Mouse (Mus musculus) right cerebral cortex, adult 2 months (tissue): ENCODE results near the gene Olfr1220.

ENCODE experiments used
- DNase-seq, 2 experiments: peaks; one replicate each; pipeline ENCODE4 v3.0.0; 2021 to 2022; ENCODE audit warnings: low spot score in 2 of 2

Olfr1220 gene

DNA sequence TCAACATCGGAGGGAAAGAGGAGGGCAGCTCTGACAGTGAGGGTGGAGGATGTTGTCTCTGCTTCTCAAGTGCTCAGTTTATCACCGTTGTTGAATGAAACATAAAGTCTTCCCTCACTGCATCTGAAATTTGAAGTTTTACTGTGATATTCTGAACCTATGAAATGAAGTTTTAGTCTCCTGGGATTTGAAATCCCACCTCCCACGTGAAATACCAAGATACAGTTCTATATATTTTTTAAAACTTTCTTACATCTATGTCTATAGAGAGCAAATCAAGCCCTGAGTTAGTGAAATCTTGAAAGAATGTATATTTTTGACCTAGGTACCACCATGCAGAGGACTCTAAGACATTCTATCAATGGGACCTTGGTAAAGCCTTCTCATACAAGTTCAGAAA is at the start of gene Olfr1220:
TSS of gene Olfr1220 (minus strand) at position 101 of the 400 bp plus-strand sequence.
- no peak for DNase-seq

DNA sequence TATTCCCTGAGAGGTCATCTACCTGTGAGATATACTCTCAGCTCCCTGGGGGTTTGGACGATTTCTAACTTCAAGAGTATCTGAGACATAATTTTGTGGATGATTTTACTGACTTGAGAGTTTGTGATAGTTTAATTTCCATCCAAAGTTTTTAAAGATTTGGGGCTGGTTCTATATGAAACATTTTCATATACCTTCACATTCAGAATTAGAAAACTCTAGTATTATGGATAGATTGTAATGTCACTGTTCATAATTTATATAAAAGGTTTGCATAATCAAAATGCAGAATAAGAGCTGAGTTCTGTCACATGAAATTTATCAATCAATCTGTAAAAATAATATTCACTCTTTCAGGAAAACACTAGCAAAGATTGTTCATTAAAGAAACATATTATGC is 44.8 kb upstream of the Olfr1220 start, which contains the start of gene Olfr1223:
TSS of gene Olfr1223 (minus strand) at position 101 of the 400 bp plus-strand sequence.
- DNase-seq, result no peak

GRCm38 (mm10) chr2:89132954-89133353 is 26.3 kb upstream of the Olfr1220 start, which contains the start of gene Olfr1222:
TSS of gene Olfr1222 (minus strand) at chr2:89133054.
- no peak for DNase-seq

DNA sequence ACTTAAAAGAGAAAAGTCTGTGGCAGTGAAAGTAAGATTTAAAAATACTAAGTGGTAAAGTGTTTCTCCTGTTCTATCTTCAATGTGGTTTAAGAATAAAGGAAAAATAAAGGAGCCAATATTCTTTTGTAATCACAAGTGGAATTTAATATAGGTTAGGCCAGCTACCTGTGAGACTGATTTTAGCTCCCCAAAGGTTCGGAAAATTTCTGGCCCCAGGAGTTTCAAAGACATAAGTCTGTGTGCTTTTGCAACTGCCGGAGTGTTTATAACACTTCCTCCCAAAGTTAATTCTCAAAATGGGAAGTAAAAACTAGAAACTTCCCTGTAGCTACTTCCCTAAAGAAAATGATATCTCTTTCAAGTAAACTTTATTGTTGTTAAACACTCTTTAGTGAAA is 10.5 kb upstream of the Olfr1220 start, which contains the start of gene Olfr1221:
TSS of gene Olfr1221 (minus strand) at position 101 of the 400 bp plus-strand sequence.
- DNase-seq, result no peak

DNA sequence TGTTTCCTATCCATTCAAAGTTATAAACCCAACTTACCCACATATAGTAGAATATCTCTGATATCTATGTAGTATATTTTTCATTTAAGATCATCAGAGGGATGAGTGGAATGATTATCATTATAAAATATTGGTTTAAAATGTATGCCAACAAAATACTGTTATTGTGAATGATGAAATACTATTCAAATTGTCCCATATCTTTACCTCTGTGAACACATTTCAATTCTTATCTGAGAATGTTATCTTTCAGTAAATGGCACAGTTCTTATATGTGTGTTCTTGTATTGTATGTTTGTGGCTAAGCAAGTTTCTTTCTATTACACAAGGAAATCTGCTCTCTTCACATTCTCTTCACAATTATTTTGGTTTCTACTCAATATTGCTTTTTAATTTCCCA is 984 bp downstream of the Olfr1220 start:
- DNase-seq, result no peak

- no peak for DNase-seq
These were observed 12.8 kb downstream of the Olfr1220 start for GRCm38 (mm10) chr2:89093848-89094247.

- no peak for DNase-seq
These were observed 23.2 kb downstream of the Olfr1220 start, which contains the start of gene Olfr1219 for GRCm38 (mm10) chr2:89083413-89083812. TSS of gene Olfr1219 (minus strand) at chr2:89083513.

DNA sequence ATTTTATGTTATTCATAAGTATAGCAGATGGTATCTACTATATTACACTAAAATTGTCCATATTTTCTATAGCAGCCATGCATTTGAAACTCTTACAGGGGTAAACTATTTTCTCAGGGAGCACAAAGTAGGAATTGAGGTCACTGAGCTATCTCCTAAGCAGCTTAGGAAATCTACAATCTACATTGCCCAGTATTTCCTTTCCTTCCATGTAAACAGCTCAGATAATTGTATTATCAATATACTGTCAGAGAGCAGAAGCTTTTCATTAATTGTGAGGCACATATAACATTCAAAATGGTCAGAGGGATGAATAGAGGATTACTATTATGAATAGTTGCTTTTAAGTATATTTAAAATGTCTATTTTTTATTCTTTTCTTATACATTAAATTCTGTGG is 25.1 kb downstream of the Olfr1220 start:
- DNase-seq, result no peak

GRCm38 (mm10) chr2:89061087-89061486 is 45.5 kb downstream of the Olfr1220 start, which contains the start of gene Olfr1218:
TSS of gene Olfr1218 (minus strand) at chr2:89061187.
- DNase-seq, result no peak
